Mouse (Mus musculus) kidney, postnatal 36 days (tissue): ENCODE results near the gene Tor4a.

Experiments used
- DNase-seq, 2 experiments: peaks; one replicate each; pipeline ENCODE4 v3.0.0; 2021 to 2022; ENCODE audit warnings: mixed read lengths in 2 of 2

Gene Tor4a

DNA sequence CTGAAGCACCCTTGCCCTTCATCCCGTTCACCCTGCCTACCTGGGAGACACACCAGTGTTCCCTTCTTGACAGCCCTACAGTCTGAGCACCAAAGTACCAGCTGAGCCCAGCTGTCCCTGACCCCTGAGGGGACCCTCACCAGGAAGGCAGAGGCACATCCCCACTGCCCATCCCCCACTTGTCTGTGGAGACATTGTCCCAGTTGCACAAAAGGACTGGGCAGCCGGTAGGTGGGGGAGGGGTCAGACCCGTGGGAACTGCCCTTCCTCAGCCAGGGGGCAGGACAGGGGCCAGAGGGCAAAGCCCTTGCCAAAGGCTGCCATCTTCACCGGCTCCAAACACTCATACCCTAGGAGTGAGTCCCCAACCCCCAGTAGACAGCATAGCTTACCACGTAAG, 26.9 kb downstream of the Tor4a start:
- no peak for DNase-seq

DNA sequence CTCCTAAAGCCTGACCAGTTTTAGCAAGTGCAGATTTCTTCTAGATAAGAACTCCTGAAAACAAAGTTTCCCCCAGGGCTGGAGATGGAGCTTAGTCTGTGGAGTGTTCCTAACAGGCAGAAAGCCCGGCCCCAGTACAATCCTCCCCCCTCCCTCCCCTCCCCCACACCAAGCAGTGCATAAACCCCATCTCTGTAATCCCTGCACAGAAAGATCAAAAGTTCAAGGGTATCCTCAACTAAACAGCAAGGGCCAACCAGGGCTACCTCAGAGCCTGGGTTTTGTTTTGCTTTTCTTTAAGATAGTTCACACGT, 28.1 kb downstream of the Tor4a start:
- no peak for DNase-seq

DNA sequence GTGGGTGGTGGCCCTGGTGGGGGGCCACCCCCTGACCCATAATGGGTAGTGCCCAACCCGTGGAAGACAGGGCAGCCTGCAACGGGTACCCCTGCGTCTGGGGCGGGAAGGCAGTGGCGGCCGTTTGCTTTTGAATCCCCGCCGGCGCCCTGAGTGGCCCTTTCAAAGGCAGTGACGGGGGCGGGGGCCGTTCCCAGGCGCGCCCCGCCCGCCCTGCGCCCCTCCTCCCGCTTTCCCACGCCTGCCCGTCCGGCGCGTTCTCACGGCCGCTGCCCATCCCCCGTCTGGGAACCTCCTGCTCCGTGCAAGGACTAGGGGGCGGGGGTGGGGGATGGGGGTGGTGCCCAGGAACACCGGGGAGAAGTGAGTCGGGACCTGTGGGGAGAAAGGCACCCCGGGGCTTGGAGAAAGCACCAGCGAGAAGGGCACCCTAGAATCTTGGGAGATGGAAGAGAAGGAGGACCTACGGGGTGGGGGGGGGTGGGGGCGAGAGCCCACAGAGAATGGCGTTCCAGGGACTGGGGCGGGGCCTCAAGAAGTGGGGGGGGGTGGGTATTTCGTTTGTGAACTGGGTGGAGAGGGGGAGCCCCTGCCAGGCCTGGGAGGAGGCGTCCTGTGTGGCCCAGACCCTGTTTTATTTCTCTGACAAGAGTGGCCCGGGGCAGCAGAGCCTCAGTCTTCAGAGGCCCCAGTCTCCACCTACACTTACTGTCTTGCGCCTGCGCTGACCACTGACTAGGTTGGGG, 28.6 kb downstream of the Tor4a start:
- peak; percentile 67 to 89 for DNase-seq

DNA sequence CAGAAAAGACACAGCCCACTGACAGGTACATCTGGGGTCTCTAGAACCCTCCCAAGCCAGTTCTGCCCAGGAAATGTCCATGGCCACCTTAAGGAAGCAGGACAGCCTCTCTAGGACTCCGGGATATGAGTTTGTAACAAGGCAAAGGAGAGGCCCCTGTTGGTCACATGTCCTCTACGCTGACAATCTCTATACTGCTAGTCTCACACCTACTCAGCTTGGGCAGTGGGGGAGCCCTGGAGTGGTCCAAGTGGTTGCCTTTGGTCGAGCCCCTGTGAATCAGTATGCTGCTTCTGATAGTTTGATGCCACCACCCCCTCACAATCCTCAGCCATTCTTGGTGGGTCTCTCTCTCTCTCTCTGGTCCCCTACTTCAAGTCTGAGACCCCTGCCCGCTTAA, 29.2 kb downstream of the Tor4a start:
- DNase-seq = no peak

DNA sequence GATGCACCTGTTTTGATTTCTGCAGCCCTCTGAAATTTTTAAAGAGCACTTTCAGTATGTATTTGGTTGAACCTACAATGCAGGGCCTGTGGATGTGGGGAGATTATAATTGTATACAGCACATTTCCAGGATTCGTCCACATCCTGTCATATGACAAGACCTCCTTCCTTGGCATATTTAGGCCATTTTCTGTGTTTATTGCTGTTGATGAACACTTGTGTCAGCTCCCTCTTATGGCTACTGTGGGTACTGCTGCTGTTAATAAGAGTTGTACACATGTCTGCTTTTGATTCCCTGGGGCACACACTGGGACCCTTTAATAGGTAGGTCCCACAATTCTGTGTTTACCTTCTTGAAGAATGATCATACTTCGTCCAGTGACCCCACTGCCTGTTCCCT, 39.0 kb downstream of the Tor4a start:
- DNase-seq = peak; percentile 73 to 81

DNA sequence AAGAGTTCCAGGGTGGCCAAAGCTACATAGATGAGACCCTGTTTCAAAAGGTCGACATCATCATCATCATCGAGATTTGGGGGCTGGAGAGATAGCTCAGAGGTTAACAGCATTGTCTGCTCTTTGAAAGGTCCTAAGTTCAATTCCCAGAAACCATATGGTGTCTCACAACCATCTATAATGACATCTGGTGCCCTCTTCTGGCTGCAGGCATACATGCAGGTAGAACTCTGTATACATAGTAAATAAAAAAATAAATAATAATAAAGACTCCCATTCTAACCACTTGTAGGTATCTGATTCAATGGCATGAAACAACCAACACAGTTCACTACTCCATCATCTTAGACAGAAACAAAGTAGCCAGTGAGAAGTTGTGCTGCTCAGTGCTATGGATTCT, 39.7 kb downstream of the Tor4a start:
- no peak for DNase-seq

DNA sequence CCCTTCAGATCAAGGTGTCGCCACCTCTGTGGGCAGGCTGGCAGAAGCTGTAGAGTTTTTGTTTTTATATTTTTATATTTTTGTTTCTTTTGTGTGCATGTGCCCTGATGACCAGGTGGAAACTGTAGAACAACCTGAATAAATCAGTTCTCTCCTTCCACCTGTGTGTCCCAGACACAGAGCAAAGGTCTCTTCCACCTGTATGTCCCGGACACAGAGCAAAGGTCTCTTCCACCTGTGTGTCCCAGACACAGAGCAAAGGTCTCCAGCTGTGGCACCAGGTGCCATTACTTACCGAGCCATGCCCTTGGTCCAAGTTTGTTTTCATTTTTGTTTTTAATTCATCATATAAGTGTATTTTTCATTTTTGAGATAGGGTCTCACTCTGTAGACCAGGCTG, 40.5 kb downstream of the Tor4a start:
- DNase-seq = no peak

DNA sequence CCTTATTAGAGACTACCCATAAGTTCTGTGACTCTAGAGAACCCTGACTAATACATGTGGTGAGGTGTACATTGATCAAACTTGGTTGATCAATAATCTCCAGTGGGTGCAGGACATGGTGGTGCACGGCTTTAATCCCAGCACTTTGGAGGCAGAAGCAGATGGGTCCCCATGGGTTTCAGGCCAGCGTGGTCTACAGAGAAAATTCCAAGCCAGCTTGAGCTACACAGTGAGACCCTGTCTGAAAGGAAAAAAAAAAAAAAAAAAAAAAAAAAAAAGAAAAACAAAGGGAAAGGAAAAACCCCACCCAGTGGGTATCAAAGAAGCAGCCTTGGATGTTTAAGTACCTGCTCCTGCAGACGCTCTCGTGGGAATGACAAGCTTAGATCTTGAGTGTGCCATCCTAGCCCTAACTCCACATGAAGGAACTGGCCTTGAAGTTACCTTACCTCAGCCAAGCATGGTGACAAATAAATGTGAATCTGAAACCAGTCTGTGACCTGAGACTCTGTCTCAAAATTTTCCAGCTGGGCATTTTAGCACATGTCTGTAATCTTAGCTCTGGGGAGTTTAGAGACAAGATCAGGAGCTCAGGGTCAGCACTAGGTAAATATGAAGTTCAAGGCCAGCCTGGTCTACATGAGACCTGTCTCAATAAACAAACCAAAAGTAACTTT, 45.3 kb downstream of the Tor4a start:
- DNase-seq = no peak

DNA sequence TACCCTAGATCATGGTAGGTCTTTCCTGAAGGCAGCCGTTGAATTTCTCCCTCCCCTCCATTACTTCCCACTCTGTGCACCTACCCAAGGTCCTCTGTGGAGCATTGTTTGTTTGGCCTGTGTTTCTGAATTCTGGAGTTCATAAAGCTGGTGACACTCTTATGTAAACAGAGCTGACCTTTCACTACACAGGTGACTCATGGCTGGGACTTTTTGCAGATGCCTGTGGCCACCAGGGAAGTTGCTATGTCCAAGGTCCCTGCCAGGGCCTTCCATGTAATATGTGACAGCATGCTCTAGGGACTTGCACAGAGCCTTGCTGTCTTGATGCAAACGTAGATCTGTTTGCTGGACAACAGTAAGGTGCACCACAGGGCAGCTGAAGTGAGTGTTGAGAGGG, 47.0 kb downstream of the Tor4a start:
- DNase-seq = no peak

DNA sequence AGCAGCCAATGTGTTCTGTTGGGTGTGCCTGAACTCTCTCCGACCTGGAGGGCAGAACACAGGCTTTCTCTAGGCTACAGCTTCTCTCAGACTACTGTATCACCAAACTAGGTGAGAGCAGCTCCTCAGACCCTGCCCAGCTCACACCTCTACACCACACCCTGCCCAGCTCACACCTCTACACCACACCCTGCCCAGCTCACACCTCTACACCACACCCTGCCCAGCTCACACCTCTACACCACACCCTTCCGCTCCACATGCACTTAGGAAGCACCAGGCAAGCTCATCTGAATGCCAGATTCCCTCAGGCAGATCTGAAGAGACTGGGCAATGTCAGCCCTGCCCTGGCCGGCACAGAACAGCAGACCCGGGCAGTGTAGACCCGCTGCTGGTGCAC, 48.8 kb downstream of the Tor4a start:
- no peak for DNase-seq

DNA sequence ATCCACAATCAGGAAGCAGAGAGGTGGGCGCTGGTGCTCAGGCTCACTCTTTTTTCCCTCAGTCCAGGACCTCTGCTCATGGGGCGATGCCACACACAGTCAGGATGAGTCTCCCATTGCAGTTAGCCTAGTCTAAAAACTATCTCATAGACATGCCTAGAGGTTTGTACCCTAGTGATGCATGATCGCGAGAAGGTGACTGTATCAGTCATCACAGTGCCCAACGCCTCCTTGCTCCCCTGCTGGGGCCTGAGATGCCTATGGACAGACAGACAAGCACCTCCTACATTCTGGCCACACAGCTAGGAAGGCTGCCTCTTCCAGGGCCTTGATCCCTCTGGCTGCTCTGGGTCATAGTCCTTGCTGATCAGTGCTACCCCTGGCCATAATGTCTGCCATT, 49.3 kb downstream of the Tor4a start:
- DNase-seq = no peak

DNA sequence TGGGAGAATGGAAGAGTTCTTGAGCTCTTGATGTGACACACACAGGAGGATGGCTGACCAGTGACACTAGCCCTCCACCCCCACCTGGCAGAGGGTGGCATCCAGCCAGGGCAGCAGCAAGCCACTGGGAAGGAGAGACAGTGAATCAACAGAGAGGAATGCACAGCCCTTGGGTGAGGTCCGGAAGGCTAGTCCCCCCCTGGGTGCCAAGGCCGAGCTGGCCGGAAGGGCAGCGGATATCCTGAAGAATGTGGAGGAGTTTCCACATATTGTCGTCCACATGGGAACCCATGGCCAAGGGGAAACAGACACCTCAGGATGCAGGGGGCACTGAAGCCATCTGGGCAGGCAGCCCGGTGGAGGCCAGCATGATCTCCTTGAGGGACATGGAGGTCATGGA, 51.3 kb downstream of the Tor4a start:
- peak; percentile 80 to 81 for DNase-seq
